Mouse (Mus musculus) neural tube, embryonic 14.5 days (tissue): ENCODE measurements around the gene Pars2. TPM values are rescaled to one million over a fixed set of nuclear protein-coding genes. Genes with fewer than 3 reads are reported as not detected.

Experiments used
- ATAC-seq: fragments of 200-750 bp; cut with Nextera tagmentation; 2 replicates; pipeline ENCODE4 v1.8.0; 2017; ENCODE audit warnings: low read depth, mild to moderate bottlenecking, moderate TSS enrichment, moderate library complexity
- H3K27ac ChIP-seq: fragments of 300-500 bp; sonication (generic); 2 replicates; pipeline ENCODE4 v1.5.1; 2014; ENCODE audit warnings: low read depth, mild to moderate bottlenecking, control low read depth, low read length, moderate library complexity, mixed read lengths
- H3K27me3 ChIP-seq: fragments of 300-500 bp; sonication (generic); 2 replicates; pipeline ENCODE4 v1.6.1; 2014; ENCODE audit warnings: low read length; ENCODE audit not compliant: control insufficient read depth, insufficient read depth
- H3K36me3 ChIP-seq: fragments of 300-500 bp; sonication (generic); 2 replicates; pipeline ENCODE4 v1.6.1; 2014; ENCODE audit warnings: low read length, mixed read lengths; ENCODE audit not compliant: control insufficient read depth, insufficient read depth
- H3K4me1 ChIP-seq: fragments of 300-500 bp; sonication (generic); 2 replicates; pipeline ENCODE4 v1.6.1; 2014; ENCODE audit warnings: low read length; ENCODE audit not compliant: control insufficient read depth, insufficient read depth
- H3K4me2 ChIP-seq: fragments of 300-500 bp; sonication (generic); 2 replicates; pipeline ENCODE4 v1.6.1; 2014; ENCODE audit warnings: mild to moderate bottlenecking, low read depth, low read length, control low read depth
- H3K4me3 ChIP-seq: fragments of 300-500 bp; sonication (generic); 2 replicates; pipeline ENCODE4 v1.5.1; 2014; ENCODE audit warnings: low read depth, low read length, control low read depth, mixed read lengths
- H3K9ac ChIP-seq: fragments of 300-500 bp; sonication (generic); replicated peaks from 2 replicates; pipeline ENCODE4 v1.6.1; 2014; ENCODE audit warnings: low read depth, mild to moderate bottlenecking, control low read depth, low read length, mixed read lengths
- H3K9me3 ChIP-seq: fragments of 300-500 bp; sonication (generic); 2 replicates; pipeline ENCODE4 v1.6.1; 2016; ENCODE audit warnings: low read length; ENCODE audit not compliant: control insufficient read depth
- WGBS: fragments of 180-500 bp; shearing (Covaris S2); extraction: QIAGEN DNeasy Blood & Tissue Kit; methylation state at CpG from one replicate; pipeline ENCODE4 v1.1.7; 2014; 5-methylcytosine and 5-hydroxymethylcytosine counted together
- polyA plus RNA-seq: library from polyadenylated mRNA; unstranded; fragments of >200 nt; fragmentation: Nextera tagmentation; extraction: Ambion mirVana; gene quantifications from 2 replicates; pipeline ENCODE4 v1.2.1, GENCODE M21; 2014

Gene Pars2
- polyA plus RNA-seq, 1 experiment from 2014 or later, result 8.8 TPM

GRCm38 (mm10) chr4:106652546-106652945 is 1.7 kb downstream of the Pars2 start:
- no peak overlapping the region for H3K9ac ChIP-seq
- no peak overlapping the region for H3K27ac ChIP-seq
- no peaks in the 10 kb centered on the region for H3K9me3 ChIP-seq
- H3K27me3 ChIP-seq, result no peaks in the 10 kb centered on the region
- 0 out of 2 replicates have a peak, but pooled peaks cover 4% of the 10 kb centered on the region for H3K36me3 ChIP-seq
- H3K4me2 ChIP-seq, result no peak overlapping the region
- ATAC-seq, result no peak
- H3K4me1 ChIP-seq, result peaks cover 6% of the 10 kb centered on the region
- 97% methylated on average over 3 of the region's 3 CpGs for WGBS
- H3K4me3 ChIP-seq, result no peak overlapping the region

DNA sequence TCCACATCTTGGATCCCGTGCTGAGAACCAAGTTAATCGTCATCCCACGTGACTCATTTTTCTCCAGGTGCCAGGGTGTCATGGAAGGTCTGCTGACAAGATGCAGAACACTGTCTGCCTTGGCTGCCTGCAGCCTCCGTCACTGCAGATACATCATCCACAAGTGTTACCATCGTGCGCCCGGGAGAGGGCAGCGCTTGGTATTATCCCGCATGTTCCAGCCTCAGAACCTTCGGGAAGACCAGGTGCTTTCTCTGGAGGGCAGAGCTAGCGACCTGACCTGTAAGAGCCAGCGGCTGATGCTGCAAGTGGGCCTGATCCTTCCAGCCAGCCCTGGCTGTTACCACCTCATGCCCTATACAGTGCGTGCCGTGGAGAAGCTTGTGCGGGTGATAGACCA is 2.2 kb downstream of the Pars2 start:
- H3K27me3 ChIP-seq, result no peaks in the 10 kb centered on the region
- H3K36me3 ChIP-seq, result peaks cover 4% of the 10 kb centered on the region; the same call in 1 of the 2 replicates
- H3K4me2 ChIP-seq, result no peak overlapping the region
- peaks cover 6% of the 10 kb centered on the region for H3K4me1 ChIP-seq
- no peak overlapping the region for H3K9ac ChIP-seq
- H3K27ac ChIP-seq, result no peak overlapping the region
- H3K9me3 ChIP-seq, result no peaks in the 10 kb centered on the region
- ATAC-seq, result no peak
- WGBS, result 95% methylated on average over 15 of the region's 15 CpGs
- no peak overlapping the region for H3K4me3 ChIP-seq

- 89% methylated on average over 10 of the region's 10 CpGs for WGBS
- H3K4me2 ChIP-seq, result no peak overlapping the region
- H3K4me1 ChIP-seq, result peaks cover 6% of the 10 kb centered on the region
- no peaks in the 10 kb centered on the region for H3K27me3 ChIP-seq
- ATAC-seq, result no peak
- no peak overlapping the region for H3K27ac ChIP-seq
- H3K9me3 ChIP-seq, result no peaks in the 10 kb centered on the region
- no peak overlapping the region for H3K9ac ChIP-seq
- no peak overlapping the region for H3K4me3 ChIP-seq
- H3K36me3 ChIP-seq, result peaks cover 17% of the 10 kb centered on the region
These were observed 4.8 kb downstream of the Pars2 start for GRCm38 (mm10) chr4:106655681-106656080.

DNA sequence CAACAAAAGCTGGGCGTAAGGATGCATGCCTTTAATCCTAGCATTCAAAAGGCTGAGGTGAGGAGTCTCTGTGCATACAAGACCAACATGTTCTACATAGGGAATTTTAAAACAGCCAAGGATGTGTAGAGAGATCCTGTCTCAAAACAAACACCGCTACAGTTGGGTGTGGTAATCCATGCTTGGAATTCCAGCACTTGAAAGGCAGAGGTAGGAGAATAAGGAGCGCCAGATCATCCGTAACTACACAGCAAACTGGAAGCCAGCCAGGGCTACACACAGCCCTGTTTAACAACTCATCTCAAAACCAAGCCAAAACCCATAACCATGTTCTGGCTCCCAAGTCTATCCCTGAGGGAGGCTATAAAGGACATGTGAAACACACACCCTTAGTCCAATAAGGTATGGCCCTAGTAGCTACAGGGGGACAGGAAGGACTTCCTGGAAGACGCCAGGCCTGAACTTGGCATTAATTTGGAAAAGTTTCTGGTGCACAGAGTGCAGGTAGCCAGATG is 13.1 kb downstream of the Pars2 start:
- H3K9ac ChIP-seq, result no peak overlapping the region
- H3K27ac ChIP-seq, result no peak overlapping the region
- H3K4me2 ChIP-seq, result no peak overlapping the region
- WGBS, result 95% methylated on average over 5 of the region's 5 CpGs
- ATAC-seq, result no peak
- H3K36me3 ChIP-seq, result peaks cover 56% of the 10 kb centered on the region
- no peak overlapping the region for H3K4me3 ChIP-seq
- H3K27me3 ChIP-seq, result no peaks in the 10 kb centered on the region
- no peaks in the 10 kb centered on the region for H3K9me3 ChIP-seq
- no peaks in the 10 kb centered on the region for H3K4me1 ChIP-seq

DNA sequence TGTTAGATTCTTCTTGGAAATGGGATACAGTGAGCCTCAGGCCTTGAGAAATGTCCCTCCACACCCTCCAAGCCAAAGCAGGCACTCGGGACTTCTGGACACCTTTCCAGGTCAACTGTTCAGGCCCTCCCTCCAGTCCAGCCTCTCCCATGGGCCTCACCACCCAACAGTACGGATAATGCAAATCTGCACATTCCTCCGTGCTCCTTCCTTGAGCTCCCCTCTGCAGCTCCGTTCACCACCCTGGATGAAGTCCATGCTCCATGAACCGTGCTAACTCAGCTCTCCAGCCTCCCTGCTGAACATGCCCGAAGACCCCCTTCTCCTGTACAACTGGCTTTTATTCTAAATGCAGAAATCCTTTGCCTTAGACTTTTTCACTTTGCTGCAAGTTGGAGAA is 13.8 kb downstream of the Pars2 start:
- ATAC-seq, result no peak
- Histone ChIP-seq H3K27ac (no peak overlapping the region), H3K36me3 (peaks cover 58% of the 10 kb centered on the region), H3K9ac (no peak overlapping the region), H3K4me3 (no peak overlapping the region), H3K27me3 (no peaks in the 10 kb centered on the region), H3K9me3 (no peaks in the 10 kb centered on the region), H3K4me2 (no peak overlapping the region), H3K4me1 (no peaks in the 10 kb centered on the region)
- 96% methylated on average over 6 of the region's 6 CpGs for WGBS

DNA sequence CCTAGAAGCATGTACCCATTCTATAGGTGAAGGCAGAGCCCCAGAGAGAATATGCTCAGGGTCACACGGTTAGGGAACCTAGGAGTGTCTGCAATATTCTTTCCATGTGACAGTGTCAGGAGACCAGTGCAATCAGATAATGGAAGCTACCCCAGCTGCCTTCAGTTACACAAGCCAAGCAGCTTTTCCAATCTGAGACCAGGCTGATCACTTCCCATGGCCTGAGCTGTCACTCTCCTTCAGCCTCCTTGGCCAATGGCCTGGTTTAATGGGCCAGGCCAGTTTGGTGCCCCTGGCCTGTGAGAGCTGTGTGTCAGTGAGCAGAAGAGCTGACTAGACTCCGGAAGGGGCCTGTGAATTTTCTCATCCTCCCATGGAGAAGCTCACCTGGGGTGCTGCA is 14.4 kb downstream of the Pars2 start:
- Histone ChIP-seq H3K4me1 (no peaks in the 10 kb centered on the region), H3K27ac (no peak overlapping the region), H3K9ac (no peak overlapping the region), H3K4me2 (no peak overlapping the region), H3K9me3 (no peaks in the 10 kb centered on the region), H3K4me3 (no peak overlapping the region), H3K36me3 (peaks cover 58% of the 10 kb centered on the region), H3K27me3 (no peaks in the 10 kb centered on the region)
- WGBS, result 97% methylated on average over 2 of the region's 2 CpGs
- no peak for ATAC-seq

- H3K36me3 ChIP-seq, result peaks cover 60% of the 10 kb centered on the region
- H3K9me3 ChIP-seq, result no peaks in the 10 kb centered on the region
- H3K4me2 ChIP-seq, result no peak overlapping the region
- H3K27ac ChIP-seq, result no peak overlapping the region
- ATAC-seq, result no peak
- H3K9ac ChIP-seq, result no peak overlapping the region
- WGBS, result 92% methylated on average over 10 of the region's 10 CpGs
- no peaks in the 10 kb centered on the region for H3K27me3 ChIP-seq
- no peak overlapping the region for H3K4me3 ChIP-seq
- no peaks in the 10 kb centered on the region for H3K4me1 ChIP-seq
These were observed 14.8 kb downstream of the Pars2 start for GRCm38 (mm10) chr4:106665673-106666072.

GRCm38 (mm10) chr4:106666546-106666945 is 15.7 kb downstream of the Pars2 start:
- H3K27ac ChIP-seq, result no peak overlapping the region
- WGBS, result 90% methylated on average over 2 of the region's 2 CpGs

DNA sequence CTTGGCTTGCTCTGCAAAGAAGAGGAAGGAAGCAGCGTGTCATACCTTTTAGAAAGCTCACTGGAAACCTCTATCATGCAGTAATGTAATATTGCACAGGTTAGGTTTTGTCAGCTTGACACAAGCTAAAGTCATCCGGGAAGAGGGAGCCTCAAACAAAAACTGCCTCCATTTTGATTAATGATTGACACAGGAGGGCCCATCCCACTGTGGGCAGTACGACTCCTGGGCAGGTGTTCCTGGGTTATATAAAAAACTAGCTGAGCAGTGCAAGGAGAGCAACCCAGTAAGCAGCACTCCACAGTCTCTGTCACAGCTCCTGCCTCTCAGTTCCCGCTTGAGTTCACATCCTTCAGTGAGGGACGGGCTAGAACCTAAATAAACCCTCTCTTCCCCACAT is 25.9 kb downstream of the Pars2 start:
- H3K27ac ChIP-seq, result no peak overlapping the region
- peaks cover 8% of the 10 kb centered on the region for H3K4me1 ChIP-seq
- H3K36me3 ChIP-seq, result peaks cover 14% of the 10 kb centered on the region
- ATAC-seq, result no peak
- no peaks in the 10 kb centered on the region for H3K9me3 ChIP-seq
- no peak overlapping the region for H3K4me2 ChIP-seq
- H3K27me3 ChIP-seq, result no peaks in the 10 kb centered on the region
- H3K4me3 ChIP-seq, result no peak overlapping the region
- 86% methylated on average over 5 of the region's 5 CpGs for WGBS
- no peak overlapping the region for H3K9ac ChIP-seq

More at GRCm38 (mm10) chr4:106666546-106666945, 15.7 kb downstream of the Pars2 start:
- Histone ChIP-seq H3K4me3 (no peak overlapping the region), H3K9ac (no peak overlapping the region), H3K36me3 (peaks cover 67% of the 10 kb centered on the region), H3K27me3 (no peaks in the 10 kb centered on the region), H3K4me1 (no peaks in the 10 kb centered on the region), H3K4me2 (no peak overlapping the region), H3K9me3 (no peaks in the 10 kb centered on the region)
- ATAC-seq, result no peak
